Mouse (Mus musculus): Measurements from ENCODE around the gene Il3.
"Not testable (repeated sequence)": the region's sequence is repeated elsewhere in the genome, so short reads cannot be mapped to it uniquely, and the experiment has no call there.

DNA sequence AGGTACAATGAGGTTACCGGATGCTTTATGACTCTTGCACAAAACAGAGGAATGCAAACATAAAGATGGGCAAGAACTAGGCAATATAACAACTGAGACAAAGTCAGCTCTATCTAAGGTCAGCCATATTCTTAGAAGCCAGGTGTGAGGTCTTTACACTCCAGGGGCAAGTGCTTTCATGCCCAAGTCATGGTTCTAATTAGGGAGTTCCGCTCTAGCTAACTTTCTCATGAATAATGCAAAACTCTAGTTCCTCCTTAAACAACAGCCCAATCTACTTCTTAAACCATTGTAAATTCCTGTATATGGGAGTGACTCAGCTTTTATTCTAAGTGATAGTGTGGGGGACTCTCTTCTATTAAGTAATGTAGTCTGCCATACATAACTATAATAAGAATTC is 30.4 kb upstream of the Il3 start:
- TF ChIP-seq CTCF, POLR2A (IDR thresholded peaks at IDR 0.05; ENCODE audit: extremely low read depth, insufficient read depth, low read length): not testable (repeated sequence)
